Mouse (Mus musculus) embryonic facial prominence, embryonic 11.5 days (tissue): ENCODE measurements around the gene Itgb5. TPM values are rescaled to one million over a fixed set of nuclear protein-coding genes. Genes with fewer than 3 reads are reported as not detected.
A peak's percentile ranks its signal among the peaks of the same experiment; 100 is the strongest.

Experiments
- ATAC-seq: fragments of 200-750 bp; cut with Nextera tagmentation; replicated peaks from 2 replicates; pipeline ENCODE4 v1.8.0; 2017; ENCODE audit warnings: low read depth; ENCODE audit not compliant: insufficient number of reproducible peaks, low FRiP score, low TSS enrichment
- DNase-seq: peaks from one replicate; pipeline ENCODE4 v3.0.0-alpha.2; 2015; ENCODE audit warnings: low spot score
- H3K27ac ChIP-seq: fragments of 300-500 bp; sonication (generic); replicated peaks from 2 replicates; pipeline ENCODE4 v1.5.1; 2014; ENCODE audit warnings: mild to moderate bottlenecking, low read depth, low read length, control low read depth
- H3K27me3 ChIP-seq: fragments of 300-500 bp; sonication (generic); 2 replicates; pipeline ENCODE4 v1.6.1; 2014; ENCODE audit warnings: mild to moderate bottlenecking, low read length, moderate library complexity, mixed read lengths; ENCODE audit not compliant: control insufficient read depth, insufficient read depth
- H3K36me3 ChIP-seq: fragments of 300-500 bp; sonication (generic); replicated peaks from 2 replicates; pipeline ENCODE4 v1.6.1; 2014; ENCODE audit warnings: low read depth, mild to moderate bottlenecking, low read length, moderate library complexity, mixed read lengths; ENCODE audit not compliant: control insufficient read depth, insufficient read depth
- H3K4me1 ChIP-seq: fragments of 300-500 bp; sonication (generic); 2 replicates; pipeline ENCODE4 v1.6.1; 2014; ENCODE audit warnings: low read length, mixed read lengths; ENCODE audit not compliant: control insufficient read depth, insufficient read depth
- H3K4me2 ChIP-seq: fragments of 300-500 bp; sonication (generic); 2 replicates; pipeline ENCODE4 v1.6.1; 2014; ENCODE audit warnings: low read depth, mild to moderate bottlenecking, control low read depth, low read length, moderate library complexity
- H3K4me3 ChIP-seq: fragments of 300-500 bp; sonication (generic); 2 replicates; pipeline ENCODE4 v1.5.1; 2014; ENCODE audit warnings: low read depth, low read length, control low read depth
- H3K9ac ChIP-seq: fragments of 300-500 bp; sonication (generic); replicated peaks from 2 replicates; pipeline ENCODE4 v1.6.1; 2014; ENCODE audit warnings: mild to moderate bottlenecking, control low read depth, low read length
- H3K9me3 ChIP-seq: fragments of 300-500 bp; sonication (generic); replicated peaks from 2 replicates; pipeline ENCODE4 v1.6.1; 2016; ENCODE audit warnings: mild to moderate bottlenecking, low read length, inconsistent platforms, mixed read lengths; ENCODE audit not compliant: control insufficient read depth
- WGBS: fragments of 180-500 bp; shearing (Covaris S2); extraction: QIAGEN DNeasy Blood & Tissue Kit; methylation state at CpG from one replicate; pipeline ENCODE4 v1.1.7; 2014; 5-methylcytosine and 5-hydroxymethylcytosine counted together
- polyA plus RNA-seq: library from polyadenylated mRNA; unstranded; fragments of >200 nt; fragmentation: Nextera tagmentation; extraction: Ambion mirVana; gene quantifications from 2 replicates; pipeline ENCODE4 v1.2.1, GENCODE M21; 2014

Itgb5 gene
- polyA plus RNA-seq, 1 experiment from 2014 or later, result 80.3 TPM

DNA sequence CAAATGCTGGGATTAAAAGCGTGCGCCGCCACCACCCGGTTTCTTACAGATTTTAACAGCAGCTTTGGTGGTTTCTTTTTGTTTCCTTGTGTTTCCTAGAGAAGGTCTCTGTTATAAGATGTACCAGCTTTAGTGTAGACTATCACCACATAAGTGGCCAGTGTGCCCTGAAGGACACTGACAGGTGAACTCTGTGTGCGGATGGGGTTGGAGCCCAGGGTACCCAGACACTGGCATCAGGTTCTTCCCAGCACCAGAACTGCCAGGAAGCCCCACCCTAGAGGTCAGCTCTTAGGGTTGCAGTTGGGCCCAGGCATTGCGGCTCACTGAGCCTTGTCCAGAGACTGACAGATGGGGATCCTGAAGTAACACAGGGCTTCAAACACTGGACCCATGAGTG, 113.9 kb downstream of the Itgb5 start:
- Histone ChIP-seq H3K9ac (no peak overlapping the region), H3K9me3 (no peaks in the 10 kb centered on the region), H3K36me3 (peaks cover 3% of the 10 kb centered on the region; the same call in 1 of the 2 replicates), H3K27me3 (no peaks in the 10 kb centered on the region), H3K4me3 (no peak overlapping the region), H3K4me1 (peaks cover 11% of the 10 kb centered on the region; the same call in 1 of the 2 replicates), H3K27ac (no peak overlapping the region), H3K4me2 (no peak overlapping the region)
- WGBS, result 95% methylated on average over 6 of the region's 6 CpGs
- no peak for ATAC-seq
- DNase-seq, result no peak

DNA sequence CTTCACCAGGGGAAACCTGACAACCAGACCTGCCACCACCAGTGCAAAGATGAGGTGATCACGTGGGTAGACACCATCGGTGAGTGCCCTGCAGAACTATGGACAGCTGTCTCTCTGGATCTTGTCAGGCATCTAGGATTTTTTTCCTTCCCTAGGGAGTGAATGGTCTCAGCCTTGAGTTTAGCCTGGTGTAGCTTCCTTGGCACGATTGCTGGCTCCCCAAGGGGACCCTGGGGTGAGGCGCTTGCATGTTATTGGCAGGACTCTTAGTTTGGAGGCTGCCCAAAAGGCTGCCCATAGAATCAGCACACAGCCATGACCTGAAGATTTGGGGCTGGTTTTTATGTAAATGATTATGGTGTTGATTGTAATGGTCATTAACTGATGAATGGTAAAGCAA, 114.7 kb downstream of the Itgb5 start:
- H3K27me3 ChIP-seq, result no peaks in the 10 kb centered on the region
- H3K27ac ChIP-seq, result no peak overlapping the region
- 77% methylated on average over 4 of the region's 4 CpGs for WGBS

DNA sequence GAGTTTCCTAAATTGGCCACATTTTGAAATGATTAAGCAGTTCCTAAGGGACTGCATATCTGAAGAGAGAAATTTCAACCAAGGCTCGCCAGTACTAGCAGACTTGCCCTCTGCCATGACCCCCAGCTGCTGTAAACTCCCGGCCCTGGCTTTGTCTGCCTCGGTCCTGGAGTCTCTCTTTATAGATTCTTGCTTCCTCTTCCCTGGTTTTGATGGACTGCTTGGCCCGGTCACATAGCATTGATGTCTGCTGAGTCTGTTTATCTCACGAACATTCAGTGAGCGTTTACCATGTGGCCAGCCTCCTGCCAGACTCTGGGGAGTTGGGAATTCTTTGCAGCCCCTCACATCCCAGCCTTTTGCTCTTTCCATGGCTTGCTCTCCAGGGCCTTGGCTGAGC, 115.3 kb downstream of the Itgb5 start:
- Histone ChIP-seq H3K27me3 (no peaks in the 10 kb centered on the region), H3K9ac (no peak overlapping the region), H3K4me2 (no peak overlapping the region), H3K27ac (peak overlapping the region; percentile 53; the same call in 1 of the 2 replicates), H3K36me3 (peaks cover 3% of the 10 kb centered on the region; the same call in 1 of the 2 replicates), H3K4me3 (no peak overlapping the region), H3K9me3 (no peaks in the 10 kb centered on the region), H3K4me1 (peaks cover 11% of the 10 kb centered on the region; the same call in 1 of the 2 replicates)
- WGBS, result 16% methylated on average over 6 of the region's 6 CpGs
- no peak for ATAC-seq
- DNase-seq, result peak; percentile 67

More for the DNA sequence above, 114.7 kb downstream of the Itgb5 start:
- no peaks in the 10 kb centered on the region for H3K9me3 ChIP-seq
- ATAC-seq (no peak), DNase-seq (no peak)
- peaks cover 3% of the 10 kb centered on the region; the same call in 1 of the 2 replicates for H3K36me3 ChIP-seq
- H3K4me3 ChIP-seq, result no peak overlapping the region
- no peak overlapping the region for H3K4me2 ChIP-seq
- H3K4me1 ChIP-seq, result peaks cover 11% of the 10 kb centered on the region; the same call in 1 of the 2 replicates
- H3K9ac ChIP-seq, result no peak overlapping the region

GRCm38 (mm10) chr16:33946021-33946420, 116.6 kb downstream of the Itgb5 start:
- 50% methylated on average over 7 of the region's 7 CpGs for WGBS
- DNase-seq, result peak; percentile 54
- no peaks in the 10 kb centered on the region for H3K9me3 ChIP-seq
- no peak for ATAC-seq
- H3K4me2 ChIP-seq, result no peak overlapping the region
- H3K4me1 ChIP-seq, result peaks cover 11% of the 10 kb centered on the region; the same call in 1 of the 2 replicates
- no peak overlapping the region for H3K27ac ChIP-seq
- no peaks in the 10 kb centered on the region for H3K27me3 ChIP-seq
- peaks cover 3% of the 10 kb centered on the region; the same call in 1 of the 2 replicates for H3K36me3 ChIP-seq
- H3K4me3 ChIP-seq, result no peak overlapping the region
- no peak overlapping the region for H3K9ac ChIP-seq

GRCm38 (mm10) chr16:33947664-33948571, 118.5 kb downstream of the Itgb5 start:
- Histone ChIP-seq H3K36me3 (peaks cover 3% of the 10 kb centered on the region; the same call in 1 of the 2 replicates), H3K9me3 (no peaks in the 10 kb centered on the region), H3K4me1 (peaks cover 5% of the 10 kb centered on the region; the same call in 1 of the 2 replicates), H3K27me3 (no peaks in the 10 kb centered on the region), H3K4me2 (no peak overlapping the region), H3K9ac (no peak overlapping the region), H3K4me3 (no peak overlapping the region), H3K27ac (0 out of 2 replicates have a peak overlapping the region, but pooled peaks have one; percentile 2)
- no peak for ATAC-seq
- DNase-seq, result no peak
- 87% methylated on average over 17 of the region's 17 CpGs for WGBS

- Histone ChIP-seq H3K4me1 (no peaks in the 10 kb centered on the region), H3K27ac (no peak overlapping the region; the same call in 1 of the 2 replicates), H3K4me2 (no peak overlapping the region), H3K9ac (no peak overlapping the region), H3K9me3 (no peaks in the 10 kb centered on the region), H3K4me3 (no peak overlapping the region), H3K27me3 (no peaks in the 10 kb centered on the region), H3K36me3 (peaks cover 10% of the 10 kb centered on the region)
- no peak for DNase-seq
- 79% methylated on average over 6 of the region's 6 CpGs for WGBS
- no peak for ATAC-seq
Observed at GRCm38 (mm10) chr16:33950386-33950785, 120.9 kb downstream of the Itgb5 start.

DNA sequence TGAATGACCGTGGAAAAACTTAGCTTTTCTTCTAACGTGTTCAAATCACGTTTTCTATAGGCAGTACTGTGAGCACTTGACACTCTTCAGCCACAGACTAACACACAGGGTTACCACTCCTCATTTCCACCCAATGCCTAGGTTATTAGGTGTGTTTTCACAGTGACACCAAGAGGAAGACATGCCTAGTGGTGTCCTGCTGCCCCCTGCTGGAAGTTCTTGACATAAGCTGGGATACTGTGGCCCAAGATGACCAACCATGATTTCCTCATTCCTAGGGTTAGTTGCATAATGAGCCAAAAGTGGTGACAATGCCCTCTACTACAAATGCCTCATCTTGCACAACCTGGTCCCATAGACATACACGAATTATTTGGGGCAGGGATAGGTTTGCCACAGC, 121.4 kb downstream of the Itgb5 start:
- DNase-seq (peak; percentile 89), ATAC-seq (0 out of 2 replicates have a peak, but pooled peaks have one; percentile 70)
- Histone ChIP-seq H3K27me3 (no peaks in the 10 kb centered on the region), H3K36me3 (peaks cover 10% of the 10 kb centered on the region), H3K4me3 (no peak overlapping the region), H3K27ac (no peak overlapping the region), H3K9ac (no peak overlapping the region), H3K4me2 (no peak overlapping the region), H3K4me1 (no peaks in the 10 kb centered on the region), H3K9me3 (no peaks in the 10 kb centered on the region)
- 38% methylated on average over 4 of the region's 4 CpGs for WGBS

GRCm38 (mm10) chr16:33953008-33953407, 123.5 kb downstream of the Itgb5 start:
- Histone ChIP-seq H3K9ac (no peak overlapping the region), H3K36me3 (peaks cover 16% of the 10 kb centered on the region), H3K4me1 (no peaks in the 10 kb centered on the region), H3K4me3 (no peak overlapping the region), H3K27me3 (no peaks in the 10 kb centered on the region), H3K27ac (no peak overlapping the region), H3K9me3 (no peaks in the 10 kb centered on the region), H3K4me2 (no peak overlapping the region)
- WGBS, result 78% methylated on average over 4 of the region's 4 CpGs
- DNase-seq (no peak), ATAC-seq (no peak)
